Mouse (Mus musculus) heart, embryonic 14.5 days (tissue): Measurements from ENCODE around the gene Ccdc84. TPM values are rescaled to one million over a fixed set of nuclear protein-coding genes. Genes with fewer than 3 reads are reported as not detected.
"Not testable (repeated sequence)": the region's sequence is repeated elsewhere in the genome, so short reads cannot be mapped to it uniquely, and the experiment has no call there.

ENCODE experiments used
- ATAC-seq: fragments of 200-750 bp; cut with Nextera tagmentation; 2 replicates; pipeline ENCODE4 v1.8.0; 2017; ENCODE audit warnings: low read depth, moderate TSS enrichment; ENCODE audit not compliant: insufficient number of reproducible peaks, insufficient read depth, low FRiP score
- H3K27ac ChIP-seq, 2 experiments: fragments of 200-500 bp in 1 of 2; fragments of 300-500 bp in 1 of 2; sonication (generic) in 1 of 2; replicated peaks in 1 of 2; 2 replicates each; pipeline ENCODE4 v1.5.1; 2012 to 2014; ENCODE audit warnings: low read depth in 2 of 2, low read length in 2 of 2, control low read depth in 1 of 2, mild to moderate bottlenecking in 1 of 2, mixed read lengths in 1 of 2; ENCODE audit not compliant: control insufficient read depth in 1 of 2, insufficient read depth in 1 of 2
- H3K27me3 ChIP-seq: fragments of 300-500 bp; sonication (generic); 2 replicates; pipeline ENCODE4 v1.6.1; 2014; ENCODE audit warnings: mild to moderate bottlenecking, low read length, control low read depth; ENCODE audit not compliant: control insufficient read depth, insufficient read depth
- H3K36me3 ChIP-seq: fragments of 300-500 bp; sonication (generic); 2 replicates; pipeline ENCODE4 v1.6.1; 2014; ENCODE audit warnings: mild to moderate bottlenecking, control low read depth, low read length, mixed read lengths; ENCODE audit not compliant: control insufficient read depth, insufficient read depth
- H3K4me1 ChIP-seq, 2 experiments: fragments of 200-500 bp in 1 of 2; fragments of 300-500 bp in 1 of 2; sonication (generic) in 1 of 2; 2 replicates each; pipeline ENCODE4 v1.6.1; 2012 to 2014; ENCODE audit warnings: low read length in 2 of 2, control low read depth in 1 of 2, mixed read lengths in 1 of 2; ENCODE audit not compliant: control insufficient read depth in 2 of 2, insufficient read depth in 2 of 2
- H3K4me2 ChIP-seq: fragments of 300-500 bp; sonication (generic); 2 replicates; pipeline ENCODE4 v1.6.1; 2014; ENCODE audit warnings: mild to moderate bottlenecking, low read length
- H3K4me3 ChIP-seq, 2 experiments: fragments of 200-500 bp in 1 of 2; fragments of 300-500 bp in 1 of 2; sonication (generic) in 1 of 2; 2 replicates each; pipeline ENCODE4 v1.5.1; 2012 to 2014; ENCODE audit warnings: low read length in 2 of 2, mild to moderate bottlenecking in 2 of 2, control low read depth in 1 of 2, low read depth in 1 of 2, moderate library complexity in 1 of 2; ENCODE audit not compliant: control insufficient read depth in 1 of 2, insufficient read depth in 1 of 2
- H3K9ac ChIP-seq: fragments of 300-500 bp; sonication (generic); 2 replicates; pipeline ENCODE4 v1.6.1; 2014; ENCODE audit warnings: mild to moderate bottlenecking, low read length
- H3K9me3 ChIP-seq: fragments of 300-500 bp; sonication (generic); 2 replicates; pipeline ENCODE4 v1.6.1; 2016; ENCODE audit warnings: low read length, control low read depth; ENCODE audit not compliant: control insufficient read depth
- WGBS: fragments of 180-500 bp; shearing (Covaris S2); extraction: QIAGEN DNeasy Blood & Tissue Kit; methylation state at CpG from one replicate; pipeline ENCODE4 v1.1.7; 2014; 5-methylcytosine and 5-hydroxymethylcytosine counted together
- polyA plus RNA-seq: library from polyadenylated mRNA; unstranded; fragments of >200 nt; fragmentation: Nextera tagmentation; extraction: Ambion mirVana; gene quantifications from 2 replicates; pipeline ENCODE4 v1.2.1, GENCODE M21; 2014

Gene Ccdc84
- polyA plus RNA-seq, 1 experiment from 2014 or later: 19.5 TPM

DNA sequence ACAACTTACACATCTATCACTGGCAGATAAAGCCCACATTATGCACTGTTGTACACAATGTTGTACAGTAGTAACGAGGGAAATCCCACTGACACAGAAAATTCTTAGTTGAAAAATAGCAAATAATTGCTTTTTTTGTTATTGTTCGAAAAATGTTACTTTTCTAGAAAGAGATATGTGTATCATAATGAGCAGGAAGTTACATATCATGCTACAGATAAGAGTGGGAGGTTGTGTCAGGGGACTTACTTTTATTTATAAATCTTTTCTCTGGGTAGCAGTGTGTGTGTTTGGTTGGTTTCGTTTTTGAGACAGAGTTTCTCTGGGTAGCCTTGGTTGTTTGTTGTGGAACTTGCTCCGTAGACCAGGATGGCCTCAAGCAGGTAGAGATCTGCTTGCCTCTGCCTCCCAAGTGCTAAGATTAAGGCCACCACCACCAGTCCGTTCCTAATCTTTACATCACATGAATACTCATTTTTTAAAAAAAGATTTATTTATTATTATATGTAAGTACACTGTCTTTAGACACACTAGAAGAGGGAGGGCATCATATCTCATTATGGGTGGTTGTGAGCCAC is 40.1 kb downstream of the Ccdc84 start:
- Histone ChIP-seq H3K4me1 (peaks cover 10 to 20% of the 10 kb centered on the region in 2 experiments; a peak in 3 of 4 replicates), H3K36me3 (peaks cover 26% of the 10 kb centered on the region), H3K27me3 (no peaks in the 10 kb centered on the region), H3K9ac (peak overlapping the region; percentile 83), H3K4me3 (peak overlapping the region; percentile 76 to 86; a peak in 3 of 4 replicates), H3K27ac (peak overlapping the region in 1 of 2 experiments; percentile 72; a peak in 2 of 4 replicates), H3K4me2 (peak overlapping the region; percentile 85), H3K9me3 (no peaks in the 10 kb centered on the region)
- no peak for ATAC-seq
- 81% methylated on average over 5 of the region's 5 CpGs for WGBS

DNA sequence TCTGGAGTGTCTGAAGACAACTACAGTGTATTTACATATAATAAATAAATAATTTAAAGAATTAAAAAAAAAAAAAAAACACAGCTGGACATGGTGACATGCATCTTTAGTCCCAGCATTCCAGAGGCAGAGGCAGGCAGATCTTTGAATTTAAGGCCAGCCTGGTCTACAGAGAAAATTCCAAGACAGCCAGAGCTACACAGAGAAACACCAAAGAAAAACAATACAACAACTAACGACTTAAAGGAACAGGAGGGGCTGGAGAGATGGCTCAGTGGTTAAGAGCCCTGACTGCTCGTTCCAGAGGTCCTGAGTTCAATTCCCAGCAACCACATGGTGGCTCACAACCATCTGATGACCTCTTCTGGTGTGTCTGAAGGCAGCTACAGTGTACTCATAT is 41.0 kb downstream of the Ccdc84 start:
- Histone ChIP-seq H3K36me3 (peaks cover 17% of the 10 kb centered on the region), H3K4me1 (peaks cover 10 to 20% of the 10 kb centered on the region in 2 experiments; a peak in 3 of 4 replicates)
- not testable (repeated sequence) for H3K27me3 ChIP-seq, ATAC-seq, H3K4me3 ChIP-seq, H3K9ac ChIP-seq, H3K27ac ChIP-seq, H3K9me3 ChIP-seq, H3K4me2 ChIP-seq
- 80% methylated on average over 2 of the region's 2 CpGs for WGBS

- Histone ChIP-seq H3K4me1 (peaks cover 10 to 20% of the 10 kb centered on the region in 2 experiments; a peak in 3 of 4 replicates), H3K27ac (no peak overlapping the region), H3K9ac (no peak overlapping the region), H3K27me3 (no peaks in the 10 kb centered on the region), H3K4me3 (no peak overlapping the region), H3K36me3 (peaks cover 5% of the 10 kb centered on the region), H3K9me3 (no peaks in the 10 kb centered on the region), H3K4me2 (no peak overlapping the region)
- WGBS: 77% methylated on average over 6 of the region's 6 CpGs
- ATAC-seq: no peak
Measured at GRCm38 (mm10) chr9:44376141-44376540, 42.2 kb downstream of the Ccdc84 start.

- Histone ChIP-seq H3K9me3 (no peaks in the 10 kb centered on the region), H3K4me1 (peaks cover 1 to 4% of the 10 kb centered on the region in 2 experiments; a peak in 3 of 4 replicates), H3K27me3 (no peaks in the 10 kb centered on the region), H3K36me3 (no peaks in the 10 kb centered on the region), H3K4me3 (no peak overlapping the region), H3K4me2 (no peak overlapping the region), H3K9ac (no peak overlapping the region), H3K27ac (no peak overlapping the region)
- no peak for ATAC-seq
Measured at GRCm38 (mm10) chr9:44373386-44373785, 45.0 kb downstream of the Ccdc84 start.

DNA sequence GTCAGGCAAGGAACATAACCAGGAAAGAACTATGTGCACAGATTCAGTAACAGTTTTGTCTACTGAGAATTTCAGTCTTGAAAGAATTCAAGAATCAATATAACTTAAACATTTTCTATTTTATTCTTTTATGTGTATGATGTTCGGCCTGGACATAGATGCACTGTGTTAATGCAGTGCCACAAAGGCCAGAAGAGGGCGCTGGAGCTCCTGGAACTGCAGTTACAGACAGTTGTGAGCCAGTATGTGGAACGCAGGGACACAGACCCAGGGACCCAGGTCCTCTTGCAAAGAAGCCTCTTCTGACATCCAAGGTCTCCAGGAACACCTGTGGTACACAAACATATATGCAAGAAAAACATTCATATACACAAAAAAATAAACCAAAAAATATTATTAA is 53.9 kb downstream of the Ccdc84 start:
- ATAC-seq: no peak
- no peak overlapping the region for H3K27ac ChIP-seq
- no peak overlapping the region for H3K9ac ChIP-seq
- H3K4me1 ChIP-seq: peaks cover 0 to 6% of the 10 kb centered on the region in 2 experiments; a peak in 2 of 4 replicates
- no peak overlapping the region for H3K4me2 ChIP-seq
- no peaks in the 10 kb centered on the region for H3K9me3 ChIP-seq
- peaks cover 4% of the 10 kb centered on the region for H3K36me3 ChIP-seq
- H3K4me3 ChIP-seq: no peak overlapping the region
- H3K27me3 ChIP-seq: no peaks in the 10 kb centered on the region
- WGBS: 58% methylated on average over 3 of the region's 3 CpGs

GRCm38 (mm10) chr9:44361931-44362330 is 56.4 kb downstream of the Ccdc84 start:
- H3K9me3 ChIP-seq, H3K4me1 ChIP-seq, ATAC-seq, H3K27me3 ChIP-seq: not testable (repeated sequence)
- peak overlapping the region; percentile 74 to 79; a peak in 3 of 4 replicates for H3K27ac ChIP-seq
- peak overlapping the region; percentile 63 to 77 for H3K4me3 ChIP-seq
- 37% methylated on average over 4 of the region's 4 CpGs for WGBS
- peak overlapping the region; percentile 78 for H3K9ac ChIP-seq
- peaks cover 27% of the 10 kb centered on the region for H3K36me3 ChIP-seq
- H3K4me2 ChIP-seq: peak overlapping the region; percentile 75

GRCm38 (mm10) chr9:44361190-44361917 is 57.0 kb downstream of the Ccdc84 start, which contains the start of gene Vps11:
TSS of gene Vps11 (minus strand) at chr9:44361670.
- Histone ChIP-seq H3K27me3 (no peaks in the 10 kb centered on the region), H3K4me2 (peak within 1 kb of the TSS; percentile 75), H3K9me3 (no peaks in the 10 kb centered on the region), H3K27ac (peak within 1 kb of the TSS; percentile 74 to 79), H3K9ac (peak within 1 kb of the TSS; percentile 78), H3K4me1 (peaks cover 0 to 6% of the 10 kb centered on the region in 2 experiments; a peak in 2 of 4 replicates), H3K36me3 (peaks cover 33% of the 10 kb centered on the region), H3K4me3 (peak within 1 kb of the TSS; percentile 63 to 77)
- ATAC-seq: peak; percentile 94
- WGBS: under 1% methylated on average over 44 of the region's 44 CpGs
